Mouse (Mus musculus): ENCODE results near the gene Iqschfp. TPM values are rescaled to one million over a fixed set of nuclear protein-coding genes. Genes with fewer than 3 reads are reported as not detected.
"Not testable (repeated sequence)": the region's sequence is repeated elsewhere in the genome, so short reads cannot be mapped to it uniquely, and the experiment has no call there.

Gene Iqschfp
- polyA plus RNA-seq, 1 experiment, result not detected

DNA sequence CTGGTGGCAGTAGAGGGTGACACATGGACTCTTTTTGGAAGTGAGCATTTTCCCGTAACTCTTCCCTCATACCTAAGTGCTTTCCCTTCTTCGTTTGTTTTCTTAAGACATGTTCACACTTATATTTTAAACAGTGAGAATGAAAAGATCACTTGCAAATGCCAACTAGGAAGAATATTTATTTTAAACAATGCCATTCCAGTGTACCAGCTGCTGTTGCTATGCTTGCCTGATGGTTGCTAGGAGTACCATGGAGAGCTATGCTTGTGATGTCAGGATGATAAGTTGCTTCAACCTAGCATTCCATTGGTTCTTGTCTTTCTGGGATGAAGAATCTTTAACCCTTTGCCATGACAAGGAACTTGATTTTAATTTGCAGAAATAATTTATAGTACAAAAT is 193.0 kb downstream of the Iqschfp start:
- DNase-seq, result no peak
- no peaks in the 10 kb centered on the region for H3K4me1 ChIP-seq (replicated peaks; ENCODE audit: control insufficient read depth, insufficient read depth, low read length)
- no peak overlapping the region for H3K27ac ChIP-seq (ENCODE audit: control insufficient read depth, insufficient read depth, low read length)
- H3K27me3 ChIP-seq (ENCODE audit: control insufficient read depth, insufficient read depth, low read length), result no peaks in the 10 kb centered on the region
- H3K36me3 ChIP-seq (ENCODE audit: control insufficient read depth, insufficient read depth, low read length), result no peaks in the 10 kb centered on the region
- TF ChIP-seq POLR2A (IDR thresholded peaks at IDR 0.05; ENCODE audit: control insufficient read depth, extremely low read depth, insufficient read depth, low read length, poor library complexity) (no peak), CTCF (IDR thresholded peaks at IDR 0.05; ENCODE audit: borderline replicate concordance, control insufficient read depth, extremely low read depth, insufficient read depth, low read length, poor library complexity) (no peak)
- no peak overlapping the region for H3K4me3 ChIP-seq (ENCODE audit: control insufficient read depth, insufficient read depth, low read length)
- 95% methylated on average over 2 of the region's 2 CpGs for WGBS

DNA sequence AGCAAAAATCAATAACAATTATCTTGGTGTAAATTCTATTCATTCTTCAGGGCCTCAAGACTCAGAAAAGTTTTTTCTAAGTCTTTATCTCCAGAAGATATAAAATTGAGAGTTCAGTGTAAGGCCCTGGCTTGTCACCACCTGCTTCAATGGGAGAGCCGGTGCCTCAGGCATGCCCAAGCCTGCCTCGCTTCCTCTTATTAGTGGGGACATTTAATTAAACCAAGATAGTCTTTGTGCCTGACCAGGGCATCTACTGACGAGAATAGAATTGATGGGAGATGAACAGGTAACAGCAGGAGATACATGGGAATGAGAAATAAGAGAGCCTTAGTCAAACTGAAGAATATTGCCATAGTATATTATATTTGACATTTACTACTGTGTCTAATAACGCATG is 200.1 kb downstream of the Iqschfp start:
- Histone ChIP-seq H3K27me3 (ENCODE audit: control insufficient read depth, insufficient read depth, low read length) (no peaks in the 10 kb centered on the region), H3K27ac (ENCODE audit: control insufficient read depth, insufficient read depth, low read length) (no peak overlapping the region), H3K4me3 (ENCODE audit: control insufficient read depth, insufficient read depth, low read length) (no peak overlapping the region), H3K4me1 (replicated peaks; ENCODE audit: control insufficient read depth, insufficient read depth, low read length) (no peaks in the 10 kb centered on the region), H3K36me3 (ENCODE audit: control insufficient read depth, insufficient read depth, low read length) (no peaks in the 10 kb centered on the region)
- 87% methylated on average over 4 of the region's 4 CpGs for WGBS
- no peak for DNase-seq
- no peak for TF ChIP-seq POLR2A (IDR thresholded peaks at IDR 0.05; ENCODE audit: control insufficient read depth, extremely low read depth, insufficient read depth, low read length, poor library complexity)
- TF ChIP-seq CTCF (IDR thresholded peaks at IDR 0.05; ENCODE audit: borderline replicate concordance, control insufficient read depth, extremely low read depth, insufficient read depth, low read length, poor library complexity), result no peak

DNA sequence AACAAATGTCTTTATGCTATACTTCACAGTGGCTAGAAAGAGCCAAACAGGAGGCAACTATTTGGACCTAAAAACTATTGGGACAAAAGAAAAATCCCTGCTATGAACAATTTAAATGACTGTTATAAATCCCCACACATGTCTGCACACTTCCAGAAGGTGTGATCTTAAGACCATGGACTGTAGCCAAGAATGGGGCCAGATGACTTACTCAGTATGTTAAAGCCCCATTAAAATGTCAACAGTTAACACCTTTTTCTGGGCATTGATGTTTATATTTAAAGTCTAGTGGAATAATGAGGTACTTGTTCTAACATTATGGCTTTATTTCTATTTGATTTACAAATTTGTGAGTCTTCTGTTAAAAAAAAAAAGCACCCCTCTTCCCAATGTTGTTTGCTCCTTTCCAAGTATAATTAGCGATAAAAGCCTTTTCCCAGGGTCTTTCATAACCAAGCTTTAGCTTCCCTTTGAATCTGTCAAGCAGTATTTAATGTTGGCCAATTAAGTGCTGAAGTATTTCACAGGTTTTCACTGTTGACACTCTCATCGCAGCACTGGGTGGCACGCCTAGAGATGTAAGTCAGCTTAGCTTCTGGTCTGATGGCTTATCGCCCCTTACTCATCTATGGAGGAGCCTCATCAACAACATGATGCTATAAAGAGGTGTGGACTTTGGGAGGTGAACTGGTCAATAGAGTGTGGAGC is 204.8 kb downstream of the Iqschfp start:
- Histone ChIP-seq H3K27me3 (ENCODE audit: control insufficient read depth, insufficient read depth, low read length) (no peaks in the 10 kb centered on the region), H3K27ac (ENCODE audit: control insufficient read depth, insufficient read depth, low read length) (no peak overlapping the region), H3K36me3 (ENCODE audit: control insufficient read depth, insufficient read depth, low read length) (no peaks in the 10 kb centered on the region), H3K4me3 (ENCODE audit: control insufficient read depth, insufficient read depth, low read length) (no peak overlapping the region), H3K4me1 (replicated peaks; ENCODE audit: control insufficient read depth, insufficient read depth, low read length) (no peaks in the 10 kb centered on the region)
- DNase-seq, result no peak
- TF ChIP-seq POLR2A (IDR thresholded peaks at IDR 0.05; ENCODE audit: control insufficient read depth, extremely low read depth, insufficient read depth, low read length, poor library complexity) (no peak), CTCF (IDR thresholded peaks at IDR 0.05; ENCODE audit: borderline replicate concordance, control insufficient read depth, extremely low read depth, insufficient read depth, low read length, poor library complexity) (no peak)
- WGBS, result 83% methylated on average over 4 of the region's 4 CpGs

DNA sequence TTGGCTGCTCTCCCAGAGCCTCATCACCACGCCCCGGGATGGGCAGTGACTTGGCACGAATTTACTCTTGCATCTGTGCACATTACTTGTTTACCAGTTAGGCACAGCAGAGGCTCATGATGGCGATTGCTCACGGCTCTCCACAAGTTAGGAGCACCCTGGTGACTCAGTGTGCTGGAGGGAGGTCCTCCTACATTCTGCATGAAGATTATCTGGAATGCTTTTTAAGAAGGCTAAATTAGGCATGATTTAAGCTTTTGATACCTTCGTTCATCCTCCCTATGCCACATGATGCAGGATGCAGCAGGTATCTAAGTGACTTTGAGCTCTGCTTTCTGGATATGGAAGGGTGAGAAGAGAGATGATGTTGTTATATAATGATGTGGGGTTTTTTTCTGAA is 207.5 kb downstream of the Iqschfp start:
- H3K27ac ChIP-seq (ENCODE audit: control insufficient read depth, insufficient read depth, low read length); H3K36me3 ChIP-seq (ENCODE audit: control insufficient read depth, insufficient read depth, low read length); H3K4me3 ChIP-seq (ENCODE audit: control insufficient read depth, insufficient read depth, low read length); DNase-seq; H3K27me3 ChIP-seq (ENCODE audit: control insufficient read depth, insufficient read depth, low read length); H3K4me1 ChIP-seq (replicated peaks; ENCODE audit: control insufficient read depth, insufficient read depth, low read length): not testable (repeated sequence)
- 92% methylated on average over 6 of the region's 6 CpGs for WGBS

- DNase-seq, result no peak
- Histone ChIP-seq H3K36me3 (ENCODE audit: control insufficient read depth, insufficient read depth, low read length) (no peaks in the 10 kb centered on the region), H3K27me3 (ENCODE audit: control insufficient read depth, insufficient read depth, low read length) (no peaks in the 10 kb centered on the region), H3K4me3 (ENCODE audit: control insufficient read depth, insufficient read depth, low read length) (no peak overlapping the region), H3K4me1 (replicated peaks; ENCODE audit: control insufficient read depth, insufficient read depth, low read length) (no peaks in the 10 kb centered on the region), H3K27ac (ENCODE audit: control insufficient read depth, insufficient read depth, low read length) (no peak overlapping the region)
- TF ChIP-seq CTCF (IDR thresholded peaks at IDR 0.05; ENCODE audit: borderline replicate concordance, control insufficient read depth, extremely low read depth, insufficient read depth, low read length, poor library complexity) (no peak), POLR2A (IDR thresholded peaks at IDR 0.05; ENCODE audit: control insufficient read depth, extremely low read depth, insufficient read depth, low read length, poor library complexity) (no peak)
- WGBS, result 51% methylated on average over 4 of the region's 4 CpGs
Measured at GRCm38 (mm10) chr3:68101343-68101742, 209.3 kb downstream of the Iqschfp start.

- Histone ChIP-seq H3K4me3 (ENCODE audit: control insufficient read depth, insufficient read depth, low read length) (no peak overlapping the region), H3K4me1 (replicated peaks; ENCODE audit: control insufficient read depth, insufficient read depth, low read length) (no peaks in the 10 kb centered on the region), H3K27ac (ENCODE audit: control insufficient read depth, insufficient read depth, low read length) (no peak overlapping the region), H3K27me3 (ENCODE audit: control insufficient read depth, insufficient read depth, low read length) (no peaks in the 10 kb centered on the region), H3K36me3 (ENCODE audit: control insufficient read depth, insufficient read depth, low read length) (no peaks in the 10 kb centered on the region)
- no peak for DNase-seq
- 79% methylated on average over 2 of the region's 2 CpGs for WGBS
- TF ChIP-seq CTCF (IDR thresholded peaks at IDR 0.05; ENCODE audit: borderline replicate concordance, control insufficient read depth, extremely low read depth, insufficient read depth, low read length, poor library complexity) (no peak), POLR2A (IDR thresholded peaks at IDR 0.05; ENCODE audit: control insufficient read depth, extremely low read depth, insufficient read depth, low read length, poor library complexity) (no peak)
Measured at GRCm38 (mm10) chr3:68105081-68105685, 213.2 kb downstream of the Iqschfp start.

GRCm38 (mm10) chr3:68121338-68121737 is 229.3 kb downstream of the Iqschfp start:
- WGBS, result 60% methylated on average over 5 of the region's 5 CpGs
- no peak overlapping the region for H3K27ac ChIP-seq (ENCODE audit: control insufficient read depth, insufficient read depth, low read length)
- DNase-seq, result no peak
- H3K4me3 ChIP-seq (ENCODE audit: control insufficient read depth, insufficient read depth, low read length), result no peak overlapping the region
- H3K4me1 ChIP-seq (replicated peaks; ENCODE audit: control insufficient read depth, insufficient read depth, low read length), result no peaks in the 10 kb centered on the region
- no peaks in the 10 kb centered on the region for H3K36me3 ChIP-seq (ENCODE audit: control insufficient read depth, insufficient read depth, low read length)
- TF ChIP-seq POLR2A (IDR thresholded peaks at IDR 0.05; ENCODE audit: control insufficient read depth, extremely low read depth, insufficient read depth, low read length, poor library complexity) (no peak), CTCF (IDR thresholded peaks at IDR 0.05; ENCODE audit: borderline replicate concordance, control insufficient read depth, extremely low read depth, insufficient read depth, low read length, poor library complexity) (no peak)
- H3K27me3 ChIP-seq (ENCODE audit: control insufficient read depth, insufficient read depth, low read length), result no peaks in the 10 kb centered on the region

Measured in thymus, adult 2 months (tissue).